11 mouse cellular contexts compared by ENCODE assay signal in genomic region chr8:108956416-108956815, GRCm38 (mm10).
A peak's percentile ranks its signal among the peaks of the same experiment; 100 is the strongest.
DNase-seq lines count a peak whose midpoint lies in the region; ATAC-seq and TF ChIP-seq lines count a peak whose summit lies in the region.
"Had no signal": no experiment of that assay in that cellular context is flagged by ENCODE, and none has a peak within 500 bp of the region (broad histone marks: within the 10 kb centered on the region; RNA-seq: fewer than 3 reads in every experiment).

No protein-coding gene starts in this region.

- no peaks in the 10 kb centered on the region for H3K4me1 ChIP-seq in heart, embryonic 15.5 days (replicated peaks)
- peaks cover 13% of the 10 kb centered on the region for H3K4me1 ChIP-seq in E14TG2a.4 (replicated peaks; ENCODE audit: low read depth, low read length)
- H3K4me1 ChIP-seq in embryonic facial prominence, embryonic 13.5 days, result no peaks in the 10 kb centered on the region
- no peaks in the 10 kb centered on the region for H3K4me1 ChIP-seq in limb, embryonic 13.5 days
- H3K4me1 ChIP-seq in lung, adult 2 months (ENCODE audit: control insufficient read depth, insufficient read depth, low read length), result no peaks in the 10 kb centered on the region
- H3K4me1 ChIP-seq: liver, embryonic 15.5 days had no signal

- H3K9ac ChIP-seq in heart, embryonic 15.5 days, result no peak overlapping the region
- H3K9ac ChIP-seq in embryonic facial prominence, embryonic 13.5 days, result peak overlapping the region; percentile 59
- H3K9ac ChIP-seq in limb, embryonic 13.5 days, result no peak overlapping the region
- H3K9ac ChIP-seq: liver, embryonic 15.5 days had no signal

- no peak for TF ChIP-seq CTCF in E14TG2a.4 (conservative IDR thresholded peaks at IDR 0.05; ENCODE audit: low read length)
- TF ChIP-seq CTCF in lung, adult 2 months (IDR thresholded peaks at IDR 0.05; ENCODE audit: insufficient read depth, low read length), result no peak

- H3K4me3 ChIP-seq in heart, embryonic 15.5 days, result peak overlapping the region; percentile 29
- H3K4me3 ChIP-seq in E14TG2a.4 (replicated peaks; ENCODE audit: low read length), result peak overlapping the region; percentile 74
- peak overlapping the region; percentile 26 for H3K4me3 ChIP-seq in embryonic facial prominence, embryonic 13.5 days
- H3K4me3 ChIP-seq in limb, embryonic 13.5 days, result no peak overlapping the region
- no peak overlapping the region for H3K4me3 ChIP-seq in lung, adult 2 months (replicated peaks; ENCODE audit: extremely low read depth, low read depth, low read length)
- H3K4me3 ChIP-seq: liver, embryonic 15.5 days had no signal

- H3K27me3 ChIP-seq in heart, embryonic 15.5 days, result no peaks in the 10 kb centered on the region
- H3K27me3 ChIP-seq in E14TG2a.4 (ENCODE audit: insufficient read depth, low read length), result peaks cover 57% of the 10 kb centered on the region
- no peaks in the 10 kb centered on the region for H3K27me3 ChIP-seq in embryonic facial prominence, embryonic 13.5 days
- H3K27me3 ChIP-seq in limb, embryonic 13.5 days, result no peaks in the 10 kb centered on the region
- H3K27me3 ChIP-seq: liver, embryonic 15.5 days had no signal

- no peak for TF ChIP-seq POLR2A in lung, adult 2 months (IDR thresholded peaks at IDR 0.05; ENCODE audit: borderline replicate concordance, extremely low read depth, low read depth, low read length)

- H3K27ac ChIP-seq in heart, embryonic 15.5 days, result no peak overlapping the region
- peak overlapping the region; percentile 16; the same call in 1 of the 2 replicates for H3K27ac ChIP-seq in embryonic facial prominence, embryonic 13.5 days
- H3K27ac ChIP-seq in limb, embryonic 13.5 days, result no peak overlapping the region; the same call in 1 of the 2 replicates
- H3K27ac ChIP-seq: liver, embryonic 15.5 days had no signal

- ATAC-seq in heart, embryonic 15.5 days (replicated peaks; ENCODE audit: insufficient number of reproducible peaks, insufficient read depth, low FRiP score, low read depth), result no peak
- no peak for ATAC-seq in embryonic facial prominence, embryonic 13.5 days (ENCODE audit: insufficient number of reproducible peaks, insufficient read depth, low FRiP score, low TSS enrichment, low read depth)
- ATAC-seq in limb, embryonic 13.5 days (ENCODE audit: low FRiP score, low read depth), result no peak

- H3K4me2 ChIP-seq in heart, embryonic 15.5 days, result peak overlapping the region; percentile 52
- H3K4me2 ChIP-seq in embryonic facial prominence, embryonic 13.5 days, result peak overlapping the region; percentile 42
- 0 out of 2 replicates have a peak overlapping the region, but pooled peaks have one; percentile 1 for H3K4me2 ChIP-seq in limb, embryonic 13.5 days (replicated peaks)
- H3K4me2 ChIP-seq: liver, embryonic 15.5 days had no signal

- WGBS in heart, embryonic 15.5 days, result 66% methylated on average over 35 of the region's 37 CpGs
- 76% methylated on average over 37 of the region's 37 CpGs for WGBS in embryonic facial prominence, embryonic 13.5 days
- WGBS in limb, embryonic 13.5 days, result 81% methylated on average over 37 of the region's 37 CpGs
- WGBS in lung, adult 2 months, result 86% methylated on average over 37 of the region's 37 CpGs

- no peaks in the 10 kb centered on the region for H3K9me3 ChIP-seq in heart, embryonic 15.5 days (replicated peaks)
- no peaks in the 10 kb centered on the region for H3K9me3 ChIP-seq in E14TG2a.4 (ENCODE audit: low read length)
- no peaks in the 10 kb centered on the region for H3K9me3 ChIP-seq in embryonic facial prominence, embryonic 13.5 days
- peaks cover 5% of the 10 kb centered on the region; the same call in 1 of the 2 replicates for H3K9me3 ChIP-seq in limb, embryonic 13.5 days
- H3K9me3 ChIP-seq: liver, embryonic 15.5 days had no signal

- H3K36me3 ChIP-seq in heart, embryonic 15.5 days, result peaks cover 38% of the 10 kb centered on the region
- 0 out of 2 replicates have a peak, but pooled peaks cover 4% of the 10 kb centered on the region for H3K36me3 ChIP-seq in E14TG2a.4 (ENCODE audit: insufficient read depth, low read length)
- H3K36me3 ChIP-seq in embryonic facial prominence, embryonic 13.5 days, result peaks cover 55% of the 10 kb centered on the region
- H3K36me3 ChIP-seq in limb, embryonic 13.5 days, result peaks cover 59% of the 10 kb centered on the region
- H3K36me3 ChIP-seq: G1E had no signal

- no peak for DNase-seq in heart, postnatal 4 days
- no peak for DNase-seq in T-cell, adult 2 months (ENCODE audit: low spot score)
- DNase-seq in lung, adult 2 months, result no peak
- DNase-seq in gastrocnemius, adult 8-10 months (ENCODE audit: low spot score in 2 of 2), result no peak
- DNase-seq: cerebellum, adult 8-10 months had no signal

Comparison
In these comparisons a context has a peak if more than half of its experiments do, and no peak if none do; other contexts are left out.
1. H3K4me2 ChIP-seq: peak in every context shown above with its lines; median percentile 52 in heart, embryonic 15.5 days; 42 in embryonic facial prominence, embryonic 13.5 days; 1 in limb, embryonic 13.5 days.
2. H3K4me3 ChIP-seq: peak in heart, embryonic 15.5 days (single experiment), E14TG2a.4 (single experiment) and embryonic facial prominence, embryonic 13.5 days (single experiment); none in limb, embryonic 13.5 days (single experiment) and lung, adult 2 months (single experiment).